Mouse (Mus musculus) WW6 (cell line): Measurements from ENCODE around the gene Gm29735.
"Not testable (repeated sequence)": the region's sequence is repeated elsewhere in the genome, so short reads cannot be mapped to it uniquely, and the experiment has no call there.

Source experiments
- DNase-seq: peaks from one replicate; pipeline ENCODE4 v3.0.0-alpha.2; 2013; ENCODE audit warnings: low read depth, low spot score

Gene Gm29735

GRCm38 (mm10) chr7:142128843-142129242 lies 28.1 kb downstream of the Gm29735 start:
- DNase-seq = no peak

- not testable (repeated sequence) for DNase-seq
Observed at GRCm38 (mm10) chr7:142120629-142121028, 36.3 kb downstream of the Gm29735 start, which contains the start of gene Gm45618. Gene Gm45618 (minus strand): TSS chr7:142120729.

GRCm38 (mm10) chr7:142119632-142120031 lies 37.3 kb downstream of the Gm29735 start:
- DNase-seq = no peak
